Mouse (Mus musculus) cerebellum, adult 2 months (tissue): ENCODE measurements around the gene Tmcc1. TPM values are rescaled to one million over a fixed set of nuclear protein-coding genes. Genes with fewer than 3 reads are reported as not detected.
"Not testable (repeated sequence)": the region's sequence is repeated elsewhere in the genome, so short reads cannot be mapped to it uniquely, and the experiment has no call there.

Experiments
- DNase-seq, 2 experiments: peaks; one replicate each; pipeline ENCODE4 v3.0.0; 2021
- H3K27ac ChIP-seq: fragments of 200-500 bp; 2 replicates; pipeline ENCODE4 v1.5.1; 2012; ENCODE audit warnings: low read length, control low read depth, inconsistent platforms; ENCODE audit not compliant: insufficient read depth
- H3K27me3 ChIP-seq: fragments of 200-500 bp; 2 replicates; pipeline ENCODE4 v1.6.1; 2012; ENCODE audit warnings: inconsistent platforms, mild to moderate bottlenecking, low read length, moderate library complexity; ENCODE audit not compliant: control insufficient read depth, insufficient read depth
- H3K4me1 ChIP-seq: fragments of 200-500 bp; 2 replicates; pipeline ENCODE4 v1.6.1; 2011; ENCODE audit warnings: low read length; ENCODE audit not compliant: control insufficient read depth, insufficient read depth
- H3K4me3 ChIP-seq: fragments of 200-500 bp; replicated peaks from 2 replicates; pipeline ENCODE3; 2011; ENCODE audit warnings: mild to moderate bottlenecking, low read depth, low read length, control low read depth; ENCODE audit not compliant: insufficient read depth
- CTCF ChIP-seq: fragments of 200-500 bp; IDR thresholded peaks from 2 replicates; pipeline ENCODE4 v1.5.1; 2011; ENCODE audit warnings: low read depth, mild to moderate bottlenecking, control low read depth, low read length, moderate library complexity, borderline replicate concordance; ENCODE audit not compliant: insufficient read depth
- POLR2A ChIP-seq: fragments of 200-500 bp; IDR thresholded peaks from 2 replicates; pipeline ENCODE4 v1.6.1; 2011; ENCODE audit warnings: low read length, control low read depth, borderline replicate concordance; ENCODE audit not compliant: insufficient read depth
- WGBS: fragments of 180-500 bp; shearing (Covaris S2); methylation state at CpG from one replicate; pipeline ENCODE4 v1.1.7; 2018; 5-methylcytosine and 5-hydroxymethylcytosine counted together
- polyA plus RNA-seq: library from polyadenylated mRNA; depleted of rRNA; stranded (reverse); fragments of >200 nt; gene quantifications from 2 replicates; pipeline ENCODE4 v1.2.3, GENCODE M21; 2012

The Tmcc1 gene
- polyA plus RNA-seq, 1 experiment = 55.8 TPM

GRCm38 (mm10) chr6:116178376-116178775 lies 14.9 kb downstream of the Tmcc1 start:
- no peaks in the 10 kb centered on the region for H3K27me3 ChIP-seq
- H3K4me1 ChIP-seq = peaks cover 5% of the 10 kb centered on the region
- H3K27ac ChIP-seq = no peak overlapping the region
- no peak for DNase-seq
- 100% methylated on average over 2 of the region's 2 CpGs for WGBS
- TF ChIP-seq CTCF = no peak
- TF ChIP-seq POLR2A = no peak
- no peak overlapping the region for H3K4me3 ChIP-seq

- not testable (repeated sequence) for H3K27me3 ChIP-seq
- WGBS = 78% methylated on average over 37 of the region's 37 CpGs
Measured at GRCm38 (mm10) chr6:116173511-116174099, 19.7 kb downstream of the Tmcc1 start.

DNA sequence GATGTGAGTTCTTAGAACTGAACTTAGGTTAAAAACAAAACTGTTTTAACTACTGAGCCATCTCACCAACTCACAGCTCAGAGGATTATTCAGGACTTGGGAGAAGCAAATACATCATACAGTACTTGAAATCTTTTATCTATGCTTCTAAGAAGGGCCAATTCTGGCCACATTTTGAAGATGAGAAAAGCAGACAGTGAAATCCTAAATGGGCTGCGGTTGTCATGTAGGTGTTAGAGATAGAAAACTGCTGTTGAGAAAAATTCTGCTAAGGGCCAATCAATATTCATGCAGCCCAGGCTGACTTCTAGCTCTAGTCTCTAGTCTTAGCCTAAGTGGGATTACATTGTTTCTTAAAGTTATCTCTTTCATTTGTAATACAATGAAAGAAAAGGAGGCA lies 26.9 kb downstream of the Tmcc1 start:
- H3K27me3 ChIP-seq = no peaks in the 10 kb centered on the region
- TF ChIP-seq CTCF (no peak), POLR2A (no peak)
- 100% methylated on average over 1 of the region's 1 CpGs for WGBS
- no peak for DNase-seq
- H3K4me3 ChIP-seq = no peak overlapping the region
- H3K27ac ChIP-seq = no peak overlapping the region
- H3K4me1 ChIP-seq = no peaks in the 10 kb centered on the region

More at GRCm38 (mm10) chr6:116173511-116174099, 19.7 kb downstream of the Tmcc1 start:
- not testable (repeated sequence) for H3K4me1 ChIP-seq, H3K4me3 ChIP-seq, H3K27ac ChIP-seq
- DNase-seq = peak; percentile 51 to 68

DNA sequence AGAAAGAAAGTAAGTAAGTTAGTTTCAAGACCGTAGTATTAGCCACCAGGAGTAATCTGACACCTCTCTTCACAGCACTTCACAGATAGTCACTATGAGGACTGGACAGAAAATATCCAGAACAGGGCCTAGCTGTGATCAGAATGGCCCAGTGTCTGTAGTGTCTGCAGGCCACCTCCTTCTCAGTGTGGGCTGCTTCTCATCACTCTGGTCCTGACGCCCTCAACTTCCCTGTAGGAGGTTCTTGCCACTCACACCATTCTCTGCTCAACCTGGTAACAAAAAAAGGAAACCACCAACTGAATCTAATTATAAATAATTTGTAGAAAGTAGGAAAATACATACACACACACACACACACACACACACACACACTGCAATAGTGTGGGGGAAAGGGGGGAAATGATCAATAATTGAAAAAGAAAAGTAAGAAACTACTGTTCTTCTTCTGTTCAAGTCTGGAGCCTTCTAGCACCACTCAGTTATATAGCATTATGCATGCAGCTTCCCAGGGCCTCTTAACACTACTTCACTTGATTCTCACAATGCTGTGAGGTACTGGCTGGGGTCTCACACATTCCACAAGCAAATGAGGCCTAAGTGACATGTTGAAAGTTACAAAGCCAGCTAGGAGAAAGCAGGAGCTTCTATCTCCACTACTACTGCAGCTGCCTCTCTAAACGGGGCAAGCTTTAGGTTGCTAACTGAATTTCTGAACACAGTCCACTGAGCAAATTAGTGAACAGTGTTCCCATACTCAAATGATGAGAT lies 38.2 kb downstream of the Tmcc1 start:
- no peak for DNase-seq
- H3K4me3 ChIP-seq = no peak overlapping the region
- no peaks in the 10 kb centered on the region for H3K4me1 ChIP-seq
- no peaks in the 10 kb centered on the region for H3K27me3 ChIP-seq
- 50% methylated on average over 3 of the region's 3 CpGs for WGBS
- TF ChIP-seq POLR2A (no peak), CTCF (no peak)
- no peak overlapping the region for H3K27ac ChIP-seq

DNA sequence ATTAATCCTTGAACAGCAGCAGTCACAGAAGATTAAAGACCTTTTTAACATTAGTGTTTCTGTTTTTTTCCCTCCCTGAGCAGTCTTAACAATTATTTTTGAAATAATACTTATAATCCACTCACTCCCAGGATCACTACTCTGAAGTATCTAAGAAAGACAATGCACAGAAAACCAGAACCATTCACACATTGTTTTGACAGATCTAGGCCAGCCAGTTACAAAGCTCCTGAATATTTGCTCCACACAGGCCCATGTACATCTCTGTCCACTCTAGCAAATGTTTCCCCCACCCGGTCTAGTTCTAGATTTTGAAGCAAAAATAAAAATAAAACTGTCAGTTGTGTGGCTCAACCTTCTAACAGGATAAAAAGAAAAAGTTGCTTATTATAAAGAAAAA lies 45.9 kb downstream of the Tmcc1 start:
- 39% methylated on average over 1 of the region's 1 CpGs for WGBS
- Histone ChIP-seq H3K4me1 (no peaks in the 10 kb centered on the region; the same call in 1 of the 2 replicates), H3K4me3 (no peak overlapping the region), H3K27me3 (no peaks in the 10 kb centered on the region), H3K27ac (no peak overlapping the region)
- TF ChIP-seq CTCF (no peak), POLR2A (no peak)
- DNase-seq = no peak

DNA sequence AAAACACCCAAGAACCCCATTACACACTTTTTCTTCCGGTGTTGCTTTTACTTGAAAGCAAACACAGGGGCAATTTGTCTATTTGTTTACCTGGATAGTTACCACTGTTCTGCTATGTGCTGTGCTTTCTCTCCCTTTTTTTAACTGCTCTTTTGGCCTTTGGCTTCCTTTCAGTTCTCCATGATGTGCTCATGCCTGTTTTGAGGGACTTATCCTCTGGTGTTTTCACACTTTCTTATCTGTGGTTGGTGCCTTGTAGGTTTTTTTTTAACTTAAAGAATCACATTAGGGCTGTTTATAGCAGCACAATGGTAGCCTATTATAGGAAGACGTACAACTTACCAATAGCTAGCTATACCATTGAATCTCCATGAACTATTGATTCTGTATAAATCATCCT lies 51.6 kb downstream of the Tmcc1 start:
- DNase-seq = no peak
- Histone ChIP-seq H3K27me3 (no peaks in the 10 kb centered on the region), H3K27ac (no peak overlapping the region), H3K4me1 (no peaks in the 10 kb centered on the region; the same call in 1 of the 2 replicates), H3K4me3 (no peak overlapping the region)
- 88% methylated on average over 2 of the region's 2 CpGs for WGBS
- no peak for TF ChIP-seq POLR2A
- TF ChIP-seq CTCF = no peak

DNA sequence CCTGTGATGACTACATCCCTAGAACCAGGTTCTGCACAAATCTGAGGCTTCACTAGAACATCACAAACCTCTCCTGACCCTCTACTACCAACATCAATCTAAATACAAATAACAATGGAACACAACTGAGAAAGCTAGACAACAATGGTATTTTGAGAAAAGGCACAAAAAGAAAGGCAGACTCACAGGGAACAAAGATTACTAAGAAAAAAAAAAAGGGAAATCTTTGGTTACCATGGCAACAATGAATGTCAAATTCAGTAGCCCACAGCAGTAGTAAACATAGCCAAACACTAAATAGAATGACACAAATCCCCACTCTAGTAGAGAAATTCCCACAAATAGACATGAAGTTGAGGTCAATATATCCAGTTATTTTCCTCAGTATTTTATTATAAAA lies 52.5 kb downstream of the Tmcc1 start:
- TF ChIP-seq CTCF (no peak), POLR2A (no peak)
- H3K27me3 ChIP-seq = no peaks in the 10 kb centered on the region
- H3K4me1 ChIP-seq = no peaks in the 10 kb centered on the region; the same call in 1 of the 2 replicates
- DNase-seq = no peak
- no peak overlapping the region for H3K4me3 ChIP-seq
- no peak overlapping the region for H3K27ac ChIP-seq
